Mouse (Mus musculus) intestine, embryonic 16.5 days (tissue): ENCODE results near the gene Nln. TPM values are rescaled to one million over a fixed set of nuclear protein-coding genes. Genes with fewer than 3 reads are reported as not detected.
A peak's percentile ranks its signal among the peaks of the same experiment; 100 is the strongest.

Source experiments
- ATAC-seq: fragments of 200-750 bp; cut with Nextera tagmentation; 2 replicates; pipeline ENCODE4 v1.8.0; 2017; ENCODE audit warnings: moderate TSS enrichment, moderate library complexity
- H3K27ac ChIP-seq: fragments of 300-500 bp; sonication (generic); 2 replicates; pipeline ENCODE4 v1.5.1; 2014; ENCODE audit warnings: mild to moderate bottlenecking, low read length
- H3K27me3 ChIP-seq: fragments of 300-500 bp; sonication (generic); replicated peaks from 2 replicates; pipeline ENCODE4 v1.6.1; 2014; ENCODE audit warnings: low read length, control low read depth, mixed read lengths; ENCODE audit not compliant: control insufficient read depth, insufficient read depth
- H3K36me3 ChIP-seq: fragments of 300-500 bp; sonication (generic); 2 replicates; pipeline ENCODE4 v1.6.1; 2014; ENCODE audit warnings: low read length, control low read depth; ENCODE audit not compliant: control insufficient read depth, insufficient read depth
- H3K4me1 ChIP-seq: fragments of 300-500 bp; sonication (generic); 2 replicates; pipeline ENCODE4 v1.6.1; 2014; ENCODE audit warnings: low read length, control low read depth, mixed read lengths; ENCODE audit not compliant: control insufficient read depth, insufficient read depth
- H3K4me2 ChIP-seq: fragments of 300-500 bp; sonication (generic); 2 replicates; pipeline ENCODE4 v1.6.1; 2014; ENCODE audit warnings: low read depth, low read length, control low read depth
- H3K4me3 ChIP-seq: fragments of 300-500 bp; sonication (generic); 2 replicates; pipeline ENCODE4 v1.5.1; 2014; ENCODE audit warnings: mild to moderate bottlenecking, low read length
- H3K9ac ChIP-seq: fragments of 300-500 bp; sonication (generic); 2 replicates; pipeline ENCODE4 v1.6.1; 2014; ENCODE audit warnings: low read depth, low read length
- H3K9me3 ChIP-seq: fragments of 300-500 bp; sonication (generic); 2 replicates; pipeline ENCODE4 v1.6.1; 2016; ENCODE audit warnings: low read length, control low read depth; ENCODE audit not compliant: control insufficient read depth
- WGBS: fragments of 180-500 bp; shearing (Covaris S2); extraction: QIAGEN DNeasy Blood & Tissue Kit; methylation state at CpG from one replicate; pipeline ENCODE4 v1.1.7; 2014; 5-methylcytosine and 5-hydroxymethylcytosine counted together
- polyA plus RNA-seq: library from polyadenylated mRNA; unstranded; fragments of >200 nt; fragmentation: Nextera tagmentation; extraction: Ambion mirVana; gene quantifications from 2 replicates; pipeline ENCODE4 v1.2.1, GENCODE M21; 2015

Nln gene
- polyA plus RNA-seq, 1 experiment from 2014 or later = 18.7 TPM

DNA sequence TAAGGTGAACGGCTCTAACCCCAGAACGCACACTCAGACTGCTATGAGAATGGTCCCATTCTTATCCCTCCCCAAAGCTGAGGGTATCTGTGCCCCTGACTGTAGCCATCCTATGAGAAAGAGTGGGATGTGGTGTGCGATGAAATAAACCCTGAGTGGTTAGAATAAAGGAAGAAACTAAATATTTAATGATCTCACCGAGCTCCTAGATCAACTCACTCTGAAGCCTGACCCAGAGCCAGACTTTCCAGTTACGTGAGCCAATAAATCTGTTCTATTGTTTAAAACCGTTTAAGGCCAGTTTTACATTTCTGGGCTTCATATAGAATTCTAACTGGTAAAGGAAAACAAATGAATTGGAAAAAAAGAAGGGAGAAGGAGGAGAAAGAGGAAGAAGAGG lies 32.4 kb downstream of the Nln start:
- 65% methylated on average over 6 of the region's 6 CpGs for WGBS
- ATAC-seq = no peak

DNA sequence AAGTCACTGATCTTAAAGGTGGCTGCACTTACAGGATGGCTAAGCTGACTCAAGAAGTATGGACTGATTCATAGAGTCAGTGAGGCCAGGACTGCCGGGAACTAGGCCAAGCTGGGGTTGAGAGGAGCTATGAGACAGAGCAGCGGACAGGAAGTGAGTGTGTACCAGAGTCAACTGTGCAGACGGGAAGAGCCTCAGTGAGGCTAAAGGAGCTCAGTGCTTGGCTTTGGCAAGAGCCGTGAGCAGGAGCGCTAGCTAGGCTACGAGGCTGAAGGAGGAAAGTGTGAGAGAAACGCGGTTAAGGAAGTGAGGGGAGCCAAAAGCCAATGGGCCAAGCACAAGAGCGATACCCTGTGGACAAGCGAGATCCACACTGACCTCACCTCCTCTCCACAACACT lies 34.7 kb downstream of the Nln start:
- peak; percentile 74 for ATAC-seq
- H3K9me3 ChIP-seq = no peaks in the 10 kb centered on the region

More for the DNA sequence above, 32.4 kb downstream of the Nln start:
- Histone ChIP-seq H3K4me3 (no peak overlapping the region), H3K27ac (no peak overlapping the region), H3K27me3 (no peaks in the 10 kb centered on the region), H3K36me3 (no peaks in the 10 kb centered on the region), H3K9ac (no peak overlapping the region), H3K4me1 (no peaks in the 10 kb centered on the region), H3K9me3 (no peaks in the 10 kb centered on the region), H3K4me2 (no peak overlapping the region)

DNA sequence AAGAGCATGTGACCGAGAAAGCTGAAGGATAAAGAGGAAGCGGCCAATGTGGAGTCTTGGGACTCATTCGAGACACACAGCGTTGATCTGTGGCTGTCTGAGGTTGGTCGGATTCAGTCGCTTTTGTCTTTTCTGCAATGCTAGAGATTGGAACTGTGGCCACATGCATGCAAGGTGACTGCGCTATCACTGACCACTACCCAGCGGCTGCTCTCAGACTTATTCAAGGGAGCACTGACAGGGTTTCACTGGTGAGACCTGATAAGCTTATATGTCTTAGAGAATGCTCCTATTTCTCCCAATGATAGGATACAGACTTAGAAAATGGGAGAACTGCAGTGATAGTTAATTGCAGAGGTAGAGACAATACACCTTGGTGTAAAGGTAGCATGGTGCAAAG lies 35.2 kb downstream of the Nln start:
- no peak for ATAC-seq
- no peak overlapping the region for H3K9ac ChIP-seq

More for the DNA sequence above, 34.7 kb downstream of the Nln start:
- Histone ChIP-seq H3K27me3 (no peaks in the 10 kb centered on the region), H3K36me3 (no peaks in the 10 kb centered on the region), H3K4me3 (no peak overlapping the region), H3K27ac (no peak overlapping the region), H3K9ac (no peak overlapping the region), H3K4me1 (no peaks in the 10 kb centered on the region), H3K4me2 (no peak overlapping the region)
- 66% methylated on average over 10 of the region's 10 CpGs for WGBS

DNA sequence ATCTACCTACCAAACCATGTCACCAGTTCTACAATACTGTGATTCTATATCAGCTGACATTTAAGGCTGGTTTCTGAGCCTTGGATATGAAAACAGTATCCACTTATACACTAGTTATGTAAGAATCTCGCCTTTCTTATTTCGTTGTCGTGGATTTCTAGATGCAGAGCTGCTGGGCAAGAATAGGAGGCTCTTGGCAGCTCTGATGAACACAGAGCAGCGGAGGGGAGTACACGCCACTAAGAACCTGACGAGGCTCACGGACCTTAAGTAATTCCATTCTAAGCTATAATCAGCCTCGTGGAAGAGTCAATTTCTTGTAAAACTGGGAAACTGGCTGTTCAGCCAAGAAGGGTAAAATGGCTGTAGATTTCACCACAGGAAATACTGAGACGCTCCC lies 37.1 kb downstream of the Nln start:
- H3K27ac ChIP-seq = no peak overlapping the region
- ATAC-seq = no peak
- H3K4me2 ChIP-seq = no peak overlapping the region
- no peaks in the 10 kb centered on the region; the same call in 1 of the 2 replicates for H3K4me1 ChIP-seq
- 0 out of 2 replicates have a peak, but pooled peaks cover 4% of the 10 kb centered on the region for H3K36me3 ChIP-seq
- H3K9me3 ChIP-seq = no peaks in the 10 kb centered on the region
- H3K4me3 ChIP-seq = no peak overlapping the region
- no peak overlapping the region for H3K9ac ChIP-seq
- no peaks in the 10 kb centered on the region for H3K27me3 ChIP-seq
- WGBS = 95% methylated on average over 9 of the region's 9 CpGs

More for the DNA sequence above, 35.2 kb downstream of the Nln start:
- Histone ChIP-seq H3K27ac (no peak overlapping the region), H3K4me2 (no peak overlapping the region), H3K4me3 (no peak overlapping the region), H3K27me3 (no peaks in the 10 kb centered on the region), H3K4me1 (no peaks in the 10 kb centered on the region; the same call in 1 of the 2 replicates), H3K9me3 (no peaks in the 10 kb centered on the region), H3K36me3 (no peaks in the 10 kb centered on the region)
- 94% methylated on average over 8 of the region's 8 CpGs for WGBS

DNA sequence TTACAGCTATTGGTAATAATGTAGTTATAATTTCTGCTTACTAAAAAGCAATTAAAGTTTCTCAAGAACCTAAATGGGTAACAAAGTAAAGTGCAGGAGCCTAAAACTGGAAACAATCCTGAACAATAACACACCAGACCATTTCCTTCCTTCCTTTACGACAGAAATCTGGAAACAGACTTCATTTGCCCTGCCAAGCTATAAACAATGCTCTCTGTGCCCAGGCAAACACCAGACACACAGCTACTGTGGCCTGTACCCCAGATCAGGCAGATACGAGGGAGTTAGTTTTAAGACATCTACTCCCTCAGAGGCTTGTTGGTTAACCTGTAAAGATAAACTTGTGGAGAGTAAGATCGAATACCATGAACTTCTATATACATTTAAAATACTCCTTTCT lies 38.7 kb downstream of the Nln start:
- H3K27ac ChIP-seq = no peak overlapping the region

DNA sequence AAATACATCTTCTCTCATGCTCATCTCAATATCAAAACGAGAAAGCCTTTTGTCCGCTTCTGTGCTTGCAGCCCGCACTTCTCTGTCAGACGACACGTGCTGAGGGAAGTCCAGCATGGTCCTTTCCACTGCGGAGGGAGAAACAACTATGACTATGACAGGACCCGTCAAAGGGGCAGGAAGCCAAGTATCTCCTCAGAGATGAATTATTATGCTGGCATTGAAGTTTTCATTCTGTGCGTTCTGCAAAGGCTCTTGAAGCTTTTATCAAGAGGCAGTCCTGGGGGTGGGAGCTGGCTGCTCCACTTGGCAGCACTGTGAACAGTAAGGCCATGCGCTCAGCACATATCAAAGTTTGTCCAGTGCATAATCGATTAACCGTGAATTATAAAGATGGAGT lies 40.2 kb downstream of the Nln start:
- 86% methylated on average over 11 of the region's 11 CpGs for WGBS
- Histone ChIP-seq H3K27ac (no peak overlapping the region), H3K4me2 (no peak overlapping the region), H3K4me3 (no peak overlapping the region), H3K27me3 (no peaks in the 10 kb centered on the region), H3K4me1 (no peaks in the 10 kb centered on the region; the same call in 1 of the 2 replicates), H3K9me3 (no peaks in the 10 kb centered on the region), H3K9ac (no peak overlapping the region), H3K36me3 (0 out of 2 replicates have a peak, but pooled peaks cover 4% of the 10 kb centered on the region)
- no peak for ATAC-seq

More for the DNA sequence above, 38.7 kb downstream of the Nln start:
- H3K9ac ChIP-seq = no peak overlapping the region
- H3K4me1 ChIP-seq = no peaks in the 10 kb centered on the region; the same call in 1 of the 2 replicates
- WGBS = 53% methylated on average over 3 of the region's 3 CpGs
- H3K4me2 ChIP-seq = no peak overlapping the region
- no peaks in the 10 kb centered on the region for H3K27me3 ChIP-seq
- no peak for ATAC-seq
- H3K36me3 ChIP-seq = 0 out of 2 replicates have a peak, but pooled peaks cover 4% of the 10 kb centered on the region
- no peaks in the 10 kb centered on the region for H3K9me3 ChIP-seq
- no peak overlapping the region for H3K4me3 ChIP-seq

DNA sequence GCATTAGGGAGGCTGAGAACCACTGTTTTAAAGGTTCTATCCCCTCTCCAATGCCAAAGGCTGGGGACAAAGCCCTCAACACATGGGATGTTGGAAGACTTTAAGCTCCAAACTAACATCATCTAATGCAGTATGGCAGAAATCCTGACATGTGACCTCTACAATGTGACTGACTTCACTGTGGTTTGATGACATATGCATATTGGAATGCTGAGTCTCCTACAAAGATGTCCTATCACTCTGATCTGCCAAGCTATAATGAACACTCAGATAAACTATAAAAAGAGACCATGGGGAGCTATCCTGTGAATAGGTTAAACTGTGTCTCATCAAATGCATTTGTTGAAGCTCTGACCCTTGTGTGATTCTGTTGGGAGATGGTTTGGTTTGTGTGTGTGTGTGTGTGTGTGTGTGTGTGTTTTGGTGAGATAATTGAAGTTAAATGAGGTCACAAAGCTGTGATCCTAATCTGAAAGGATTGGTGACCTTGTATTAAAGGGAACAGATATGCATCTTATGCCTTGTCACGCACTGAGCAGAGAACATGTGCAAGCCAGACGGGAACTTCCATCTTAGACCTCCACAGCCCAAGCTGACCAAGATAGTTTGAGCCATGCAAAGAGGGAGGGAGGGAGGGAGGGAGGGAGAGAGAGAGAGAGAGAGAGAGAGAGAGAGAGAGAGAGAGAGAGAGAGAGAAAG lies 43.6 kb downstream of the Nln start:
- ATAC-seq = no peak
- Histone ChIP-seq H3K27me3 (no peaks in the 10 kb centered on the region), H3K27ac (no peak overlapping the region), H3K36me3 (0 out of 2 replicates have a peak, but pooled peaks cover 4% of the 10 kb centered on the region), H3K4me3 (no peak overlapping the region), H3K4me2 (no peak overlapping the region), H3K9me3 (no peaks in the 10 kb centered on the region), H3K9ac (no peak overlapping the region), H3K4me1 (no peaks in the 10 kb centered on the region; the same call in 1 of the 2 replicates)
- WGBS = 63% methylated on average over 2 of the region's 2 CpGs

DNA sequence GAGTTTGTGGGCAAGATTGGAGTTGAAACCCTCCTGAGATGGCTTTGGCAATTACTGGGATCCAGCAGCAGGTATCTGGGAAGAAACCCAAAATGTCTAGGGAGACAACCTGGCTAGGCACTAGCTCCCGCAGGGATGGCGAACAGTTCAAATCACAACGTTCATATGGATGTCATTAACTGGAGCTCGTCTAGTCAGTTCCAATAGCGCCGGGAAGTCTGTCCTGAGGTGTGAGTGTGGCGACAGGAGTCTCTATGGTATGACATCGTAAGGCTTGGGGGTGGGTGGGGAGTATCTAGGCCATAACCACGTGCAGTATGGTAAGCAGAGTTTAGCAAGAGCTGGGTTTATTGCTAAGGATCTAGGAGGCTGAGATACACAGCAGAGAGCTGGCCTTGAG lies 46.4 kb downstream of the Nln start:
- H3K27ac ChIP-seq = no peak overlapping the region
- H3K4me2 ChIP-seq = no peak overlapping the region
- no peaks in the 10 kb centered on the region for H3K4me1 ChIP-seq
- no peaks in the 10 kb centered on the region for H3K27me3 ChIP-seq
- no peak overlapping the region for H3K4me3 ChIP-seq
- 85% methylated on average over 9 of the region's 9 CpGs for WGBS
- ATAC-seq = no peak
- no peaks in the 10 kb centered on the region for H3K36me3 ChIP-seq
- H3K9ac ChIP-seq = no peak overlapping the region
- no peaks in the 10 kb centered on the region for H3K9me3 ChIP-seq

DNA sequence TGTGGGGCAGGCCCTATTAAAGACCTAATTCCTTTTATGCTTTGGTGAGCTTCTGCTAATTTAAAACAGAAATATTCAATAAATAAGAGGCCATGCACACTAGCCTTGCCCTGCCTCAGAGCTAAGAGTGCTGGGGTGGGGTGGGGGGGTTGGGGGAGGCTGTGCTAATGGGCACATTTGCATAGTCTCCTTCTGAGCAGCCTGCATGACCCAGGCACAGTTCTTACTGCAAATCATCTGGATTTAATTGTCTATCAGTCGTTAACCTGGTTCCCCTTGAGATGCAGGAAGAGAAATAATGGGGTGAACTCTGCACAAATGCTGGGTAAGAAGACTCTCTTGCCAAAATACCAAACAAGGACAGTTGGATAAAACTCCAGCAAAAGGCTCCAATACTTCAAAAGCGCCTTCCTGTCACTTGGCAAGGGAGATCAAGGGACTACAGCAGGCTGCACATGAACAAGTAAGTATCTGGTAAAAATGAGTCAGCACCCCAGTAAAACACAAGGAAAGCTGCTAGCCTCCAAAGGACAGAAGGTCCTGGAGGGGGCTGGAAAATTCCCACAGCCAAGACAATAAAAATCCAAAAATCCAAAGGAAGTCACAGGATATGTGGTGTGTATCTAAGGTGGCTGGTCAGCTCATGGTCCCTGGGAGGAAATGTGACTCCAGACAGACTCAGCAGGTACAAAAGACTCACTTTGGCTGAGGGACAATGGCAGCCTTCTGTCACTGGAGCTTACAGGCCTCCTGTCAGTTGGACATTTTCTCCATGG lies 47.3 kb downstream of the Nln start:
- no peak overlapping the region for H3K9ac ChIP-seq
- ATAC-seq = no peak
- WGBS = 79% methylated on average over 2 of the region's 2 CpGs
- H3K4me3 ChIP-seq = no peak overlapping the region
- no peaks in the 10 kb centered on the region for H3K36me3 ChIP-seq
- H3K4me2 ChIP-seq = no peak overlapping the region
- H3K27ac ChIP-seq = no peak overlapping the region
- no peaks in the 10 kb centered on the region for H3K27me3 ChIP-seq
- H3K9me3 ChIP-seq = no peaks in the 10 kb centered on the region
- H3K4me1 ChIP-seq = no peaks in the 10 kb centered on the region
